8 mouse cellular contexts compared by ENCODE assay signal in the genomic region with DNA sequence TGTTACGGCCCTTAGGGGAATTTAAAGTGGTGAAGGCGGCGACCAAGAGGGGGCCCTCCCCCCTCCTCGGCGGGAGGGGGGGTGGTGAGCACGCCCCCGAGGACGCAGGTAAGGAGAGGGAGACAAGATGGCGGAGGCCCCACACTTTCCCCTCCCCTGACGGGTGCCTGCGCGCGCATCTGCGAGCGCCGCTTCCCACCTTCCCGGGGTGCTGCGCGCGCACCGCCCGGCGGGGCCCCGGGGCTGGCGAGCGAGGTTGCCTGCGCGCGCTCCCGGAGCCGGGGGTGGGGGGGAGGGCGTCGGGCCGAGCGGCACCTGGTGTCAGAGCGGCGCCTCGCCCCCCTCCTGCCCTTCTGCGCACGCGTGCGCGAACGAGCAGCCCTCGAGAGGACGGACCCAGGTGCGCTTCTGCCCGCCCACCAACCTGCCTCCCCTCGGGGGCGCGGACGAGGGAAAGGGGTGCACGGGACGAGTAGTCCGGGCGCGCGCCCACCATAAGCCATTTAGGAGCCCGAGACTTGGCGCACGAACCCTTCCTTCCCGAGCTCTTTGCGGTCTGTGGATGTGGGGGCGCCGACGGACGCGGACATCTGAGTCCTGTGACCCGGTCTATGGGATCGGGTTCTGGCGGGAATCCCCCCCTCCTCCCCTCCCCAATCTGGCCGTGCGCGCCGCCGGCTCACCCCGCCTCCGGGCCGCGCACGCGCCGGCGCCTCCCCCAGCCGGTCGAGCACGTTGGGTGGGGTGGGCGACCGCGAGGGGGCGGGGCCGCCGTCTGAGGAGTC. TPM values are rescaled to one million over a fixed set of nuclear protein-coding genes. Genes with fewer than 3 reads are reported as not detected.
A peak's percentile ranks its signal among the peaks of the same experiment; 100 is the strongest.
DNase-seq lines count a peak whose midpoint lies in the region; ATAC-seq and TF ChIP-seq lines count a peak whose summit lies in the region.

No protein-coding gene starts in this region.

- ATAC-seq in embryonic facial prominence, embryonic 12.5 days (ENCODE audit: insufficient number of reproducible peaks, insufficient read depth, low FRiP score, low TSS enrichment): peak; percentile 76
- ATAC-seq in limb, embryonic 11.5 days (ENCODE audit: insufficient number of reproducible peaks, low FRiP score, low TSS enrichment, low read depth): peak; percentile 89
- ATAC-seq in midbrain, embryonic 13.5 days: peak; percentile 85

- TF ChIP-seq CTCF in kidney, adult 2 months (conservative IDR thresholded peaks at IDR 0.05; ENCODE audit: insufficient read depth, insufficient read length, low read depth, low read length): no peak
- TF ChIP-seq CTCF in small intestine, adult 2 months (IDR thresholded peaks at IDR 0.05; ENCODE audit: extremely low read depth, insufficient read length, insufficient replicate concordance, low read depth, low read length): no peak

- peaks cover 24% of the 10 kb centered on the region for H3K36me3 ChIP-seq in embryonic facial prominence, embryonic 12.5 days
- peaks cover 8% of the 10 kb centered on the region for H3K36me3 ChIP-seq in kidney, adult 2 months (ENCODE audit: control insufficient read depth, insufficient read depth, low read length)
- H3K36me3 ChIP-seq in limb, embryonic 11.5 days (ENCODE audit: control insufficient read depth, insufficient read depth, low read length): peaks cover 7% of the 10 kb centered on the region; the same call in 1 of the 2 replicates
- peaks cover 34% of the 10 kb centered on the region for H3K36me3 ChIP-seq in midbrain, embryonic 13.5 days
- peaks cover 23% of the 10 kb centered on the region for H3K36me3 ChIP-seq in small intestine, adult 2 months (ENCODE audit: control insufficient read depth, insufficient read depth, low read length)

- peak overlapping the region; percentile 66 for H3K4me3 ChIP-seq in embryonic facial prominence, embryonic 12.5 days
- H3K4me3 ChIP-seq in kidney, adult 2 months (ENCODE audit: insufficient read depth, low read depth, low read length): peak overlapping the region; percentile 68
- peak overlapping the region; percentile 80 for H3K4me3 ChIP-seq in limb, embryonic 11.5 days (ENCODE audit: low read depth, low read length)
- H3K4me3 ChIP-seq in midbrain, embryonic 13.5 days (replicated peaks): peak overlapping the region; percentile 63
- H3K4me3 ChIP-seq in small intestine, adult 2 months (ENCODE audit: low read depth, low read length): peak overlapping the region; percentile 84

- H3K27me3 ChIP-seq in embryonic facial prominence, embryonic 12.5 days: no peaks in the 10 kb centered on the region
- no peaks in the 10 kb centered on the region for H3K27me3 ChIP-seq in kidney, adult 2 months (replicated peaks; ENCODE audit: control insufficient read depth, insufficient read depth, low read length)
- H3K27me3 ChIP-seq in limb, embryonic 11.5 days (ENCODE audit: control insufficient read depth, insufficient read depth, low read length): no peaks in the 10 kb centered on the region
- H3K27me3 ChIP-seq in midbrain, embryonic 13.5 days: no peaks in the 10 kb centered on the region
- H3K27me3 ChIP-seq in small intestine, adult 2 months (ENCODE audit: control insufficient read depth, insufficient read depth, low read length): no peaks in the 10 kb centered on the region

- WGBS in embryonic facial prominence, embryonic 12.5 days: under 1% methylated on average over 68 of the region's 93 CpGs
- WGBS in kidney, adult 2 months: under 1% methylated on average over 80 of the region's 93 CpGs
- WGBS in limb, embryonic 11.5 days: 0% methylated on average over 62 of the region's 93 CpGs
- WGBS in midbrain, embryonic 13.5 days: 0% methylated on average over 48 of the region's 93 CpGs
- WGBS in small intestine, adult 2 months: 2% methylated on average over 72 of the region's 93 CpGs

- H3K9me3 ChIP-seq in embryonic facial prominence, embryonic 12.5 days: no peaks in the 10 kb centered on the region
- no peaks in the 10 kb centered on the region for H3K9me3 ChIP-seq in limb, embryonic 11.5 days (ENCODE audit: control insufficient read depth, low read length)
- no peaks in the 10 kb centered on the region for H3K9me3 ChIP-seq in midbrain, embryonic 13.5 days

- peak; percentile 86 for DNase-seq in 3134 (ENCODE audit: extremely low read depth, insufficient read length, low spot score)
- DNase-seq in adrenal gland, postnatal 36 days: peak; percentile 92 to 95
- peak; percentile 82 to 93 for DNase-seq in heart, adult 18-20 months
- peak; percentile 93 for DNase-seq in kidney, adult 2 months
- peak; percentile 93 for DNase-seq in limb, embryonic 11.5 days (ENCODE audit: low spot score)

- peaks cover 16% of the 10 kb centered on the region for H3K4me1 ChIP-seq in embryonic facial prominence, embryonic 12.5 days
- H3K4me1 ChIP-seq in kidney, adult 2 months (ENCODE audit: control insufficient read depth, insufficient read depth, low read length): peaks cover 6% of the 10 kb centered on the region; the same call in 1 of the 2 replicates
- H3K4me1 ChIP-seq in limb, embryonic 11.5 days (ENCODE audit: control insufficient read depth, insufficient read depth, low read length): peaks cover 6% of the 10 kb centered on the region; the same call in 1 of the 2 replicates
- peaks cover 29% of the 10 kb centered on the region for H3K4me1 ChIP-seq in midbrain, embryonic 13.5 days (replicated peaks)
- peaks cover 7% of the 10 kb centered on the region; the same call in 1 of the 2 replicates for H3K4me1 ChIP-seq in small intestine, adult 2 months (ENCODE audit: control insufficient read depth, insufficient read depth, insufficient read length, low read length)

- no peak for TF ChIP-seq POLR2A in kidney, adult 2 months (IDR thresholded peaks at IDR 0.05; ENCODE audit: low read depth, low read length)
- no peak; the same call in 1 of the 2 replicates for TF ChIP-seq POLR2A in small intestine, adult 2 months (IDR thresholded peaks at IDR 0.05; ENCODE audit: low read depth, low read length)

- H3K27ac ChIP-seq in embryonic facial prominence, embryonic 12.5 days: peak overlapping the region; percentile 95
- H3K27ac ChIP-seq in kidney, adult 2 months (ENCODE audit: insufficient read depth, low read depth, low read length): peak overlapping the region; percentile 94
- H3K27ac ChIP-seq in limb, embryonic 11.5 days (replicated peaks; ENCODE audit: low read depth, low read length): peak overlapping the region; percentile 95
- peak overlapping the region; percentile 99 for H3K27ac ChIP-seq in midbrain, embryonic 13.5 days
- H3K27ac ChIP-seq in small intestine, adult 2 months (ENCODE audit: insufficient read depth, low read depth, low read length): peak overlapping the region; percentile 95

- H3K9ac ChIP-seq in embryonic facial prominence, embryonic 12.5 days: peak overlapping the region; percentile 72
- H3K9ac ChIP-seq in limb, embryonic 11.5 days (ENCODE audit: low read length): peak overlapping the region; percentile 89
- H3K9ac ChIP-seq in midbrain, embryonic 13.5 days (replicated peaks): peak overlapping the region; percentile 85

- peak overlapping the region; percentile 60 for H3K4me2 ChIP-seq in embryonic facial prominence, embryonic 12.5 days (replicated peaks)
- H3K4me2 ChIP-seq in limb, embryonic 11.5 days (ENCODE audit: low read depth, severe bottlenecking): peak overlapping the region; percentile 39
- H3K4me2 ChIP-seq in midbrain, embryonic 13.5 days (replicated peaks): peak overlapping the region; percentile 72

RNA-seq across cellular contexts. Expression of gene Srcap, which starts 0.6 kb away (rescaled TPM):
- 10 to 100 TPM; 83.6 to 95.9 TPM for total RNA-seq in adrenal gland, postnatal 36 days (2021)
- polyA plus RNA-seq in embryonic facial prominence, embryonic 12.5 days (2016; fragmentation: Nextera tagmentation; extraction: Ambion mirVana): 88.0 and 88.4 TPM in 2 replicates
- total RNA-seq in heart, adult 18-20 months (2021): 10 to 100 TPM; 47.1 to 56.4 TPM
- polyA plus RNA-seq in kidney, adult 2 months (2012; rRNA removed): 17.0 and 18.6 TPM in 2 replicates
- polyA plus RNA-seq in limb, embryonic 11.5 days (2014; fragmentation: Nextera tagmentation; extraction: Ambion mirVana): 59.4 and 61.4 TPM in 2 replicates
- 50.3 and 68.8 TPM in 2 replicates for polyA plus RNA-seq in midbrain, embryonic 13.5 days (2015; fragmentation: Nextera tagmentation; extraction: Ambion mirVana)
- 22.6 and 52.6 TPM in 2 replicates for polyA plus RNA-seq in small intestine, adult 2 months (2012; rRNA removed)

RNA-seq across cellular contexts. Expression of gene Gm42715, which starts 7.0 kb away (rescaled TPM):
- total RNA-seq in adrenal gland, postnatal 36 days (2021): 10 to 100 TPM; 19.6 to 20.2 TPM
- 16.9 and 17.2 TPM in 2 replicates for polyA plus RNA-seq in embryonic facial prominence, embryonic 12.5 days (2016; fragmentation: Nextera tagmentation; extraction: Ambion mirVana)
- 10 to 100 TPM in 1 of 2 experiments, 1 to 10 TPM in 1; 9.7 to 11.4 TPM for total RNA-seq in heart, adult 18-20 months (2021)
- polyA plus RNA-seq in kidney, adult 2 months (2012; rRNA removed): 12.5 and 13.1 TPM in 2 replicates
- polyA plus RNA-seq in limb, embryonic 11.5 days (2014; fragmentation: Nextera tagmentation; extraction: Ambion mirVana): 19.4 and 21.0 TPM in 2 replicates
- polyA plus RNA-seq in midbrain, embryonic 13.5 days (2015; fragmentation: Nextera tagmentation; extraction: Ambion mirVana): 20.6 and 21.0 TPM in 2 replicates
- polyA plus RNA-seq in small intestine, adult 2 months (2012; rRNA removed): 5.4 and 9.5 TPM in 2 replicates

RNA-seq across cellular contexts. Expression of gene Fbrs, which starts 33.4 kb away (rescaled TPM):
- 10 to 100 TPM; 56.5 to 66.7 TPM for total RNA-seq in adrenal gland, postnatal 36 days (2021)
- 14.6 and 14.8 TPM in 2 replicates for polyA plus RNA-seq in embryonic facial prominence, embryonic 12.5 days (2016; fragmentation: Nextera tagmentation; extraction: Ambion mirVana)
- 10 to 100 TPM; 24.2 to 31.1 TPM for total RNA-seq in heart, adult 18-20 months (2021)
- polyA plus RNA-seq in kidney, adult 2 months (2012; rRNA removed): 19.1 and 23.7 TPM in 2 replicates
- polyA plus RNA-seq in limb, embryonic 11.5 days (2014; fragmentation: Nextera tagmentation; extraction: Ambion mirVana): 13.2 and 14.3 TPM in 2 replicates
- polyA plus RNA-seq in midbrain, embryonic 13.5 days (2015; fragmentation: Nextera tagmentation; extraction: Ambion mirVana): 11.7 and 14.9 TPM in 2 replicates
- 26.4 and 41.8 TPM in 2 replicates for polyA plus RNA-seq in small intestine, adult 2 months (2012; rRNA removed)

RNA-seq across cellular contexts. Expression of gene Tmem265, which starts 48.8 kb away (rescaled TPM):
- total RNA-seq in adrenal gland, postnatal 36 days (2021): not detected
- polyA plus RNA-seq in embryonic facial prominence, embryonic 12.5 days (2016; fragmentation: Nextera tagmentation; extraction: Ambion mirVana): 4.8 and 5.7 TPM in 2 replicates
- total RNA-seq in heart, adult 18-20 months (2021): not detected
- polyA plus RNA-seq in kidney, adult 2 months (2012; rRNA removed): not detected in 2 replicates
- 4.7 and 9.9 TPM in 2 replicates for polyA plus RNA-seq in limb, embryonic 11.5 days (2014; fragmentation: Nextera tagmentation; extraction: Ambion mirVana)
- polyA plus RNA-seq in midbrain, embryonic 13.5 days (2015; fragmentation: Nextera tagmentation; extraction: Ambion mirVana): 6.3 and 8.3 TPM in 2 replicates
- polyA plus RNA-seq in small intestine, adult 2 months (2012; rRNA removed): 3.0 and 4.8 TPM in 2 replicates

RNA-seq across cellular contexts. Expression of gene Prr14, which starts 53.0 kb away (rescaled TPM):
- 10 to 100 TPM; 44.3 to 48.3 TPM for total RNA-seq in adrenal gland, postnatal 36 days (2021)
- polyA plus RNA-seq in embryonic facial prominence, embryonic 12.5 days (2016; fragmentation: Nextera tagmentation; extraction: Ambion mirVana): 47.5 and 48.7 TPM in 2 replicates
- 10 to 100 TPM; 21.1 to 22.2 TPM for total RNA-seq in heart, adult 18-20 months (2021)
- polyA plus RNA-seq in kidney, adult 2 months (2012; rRNA removed): 58.7 and 62.6 TPM in 2 replicates
- 49.1 and 53.4 TPM in 2 replicates for polyA plus RNA-seq in limb, embryonic 11.5 days (2014; fragmentation: Nextera tagmentation; extraction: Ambion mirVana)
- polyA plus RNA-seq in midbrain, embryonic 13.5 days (2015; fragmentation: Nextera tagmentation; extraction: Ambion mirVana): 47.5 and 52.3 TPM in 2 replicates
- polyA plus RNA-seq in small intestine, adult 2 months (2012; rRNA removed): 30.3 and 81.2 TPM in 2 replicates

Comparison
In these comparisons a context has a peak if more than half of its experiments do, and no peak if none do; other contexts are left out.
1. Peak in every context shown above with its lines: DNase-seq, ATAC-seq, H3K4me3 ChIP-seq and H3K27ac ChIP-seq.